Mouse (Mus musculus) CD8-positive naive resting alpha-beta T cell, adult 2 months (primary cell): ENCODE data around the gene Gm428.
"Not testable (repeated sequence)": the region's sequence is repeated elsewhere in the genome, so short reads cannot be mapped to it uniquely, and the experiment has no call there.

Experiments
- DNase-seq, 2 experiments: peaks; one replicate each; pipeline ENCODE4 v3.0.0; 2022; ENCODE audit warnings: low read depth in 2 of 2, low spot score in 2 of 2

Gm428 gene

GRCm38 (mm10) chr4:73683216-73683615 lies at the start of gene Gm428:
TSS of gene Gm428 (plus strand) at chr4:73683516.
- DNase-seq = not testable (repeated sequence)

- not testable (repeated sequence) for DNase-seq
These were observed 45.5 kb upstream of the Gm428 start, which contains the start of gene Gm11236 for GRCm38 (mm10) chr4:73637821-73638220. TSS of gene Gm11236 (plus strand) at chr4:73638121.

- not testable (repeated sequence) for DNase-seq
These were observed 21.5 kb upstream of the Gm428 start for GRCm38 (mm10) chr4:73661864-73662263.

DNA sequence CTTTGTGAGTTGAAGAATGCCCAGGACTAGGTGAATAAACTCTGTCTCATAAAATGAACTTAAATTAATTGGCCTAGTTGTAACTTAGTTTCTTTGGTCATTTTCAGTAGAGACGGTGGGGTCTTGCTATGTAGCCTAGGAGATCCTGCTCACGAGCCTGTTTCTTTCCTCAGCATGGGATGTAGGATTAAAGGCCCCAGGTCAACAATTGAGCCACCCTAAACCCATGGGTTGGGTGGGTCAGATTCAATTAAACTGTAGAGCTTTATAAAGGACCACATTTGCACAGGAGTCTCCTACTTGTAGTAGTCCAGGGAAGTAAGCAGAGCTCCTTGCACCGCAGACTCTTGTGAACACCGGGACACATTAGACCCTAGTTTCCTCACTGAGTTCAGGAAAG lies 15.3 kb upstream of the Gm428 start, which contains the start of gene Gm11239:
Gene Gm11239 (plus strand): TSS at position 301 of the 400 bp plus-strand sequence.
- not testable (repeated sequence) for DNase-seq

GRCm38 (mm10) chr4:73718761-73719160 lies 35.4 kb downstream of the Gm428 start:
- no peak for DNase-seq

- no peak for DNase-seq
These were observed 36.5 kb downstream of the Gm428 start for GRCm38 (mm10) chr4:73719819-73720218.
